Mouse (Mus musculus): ENCODE data around the gene Ptprk.

DNA sequence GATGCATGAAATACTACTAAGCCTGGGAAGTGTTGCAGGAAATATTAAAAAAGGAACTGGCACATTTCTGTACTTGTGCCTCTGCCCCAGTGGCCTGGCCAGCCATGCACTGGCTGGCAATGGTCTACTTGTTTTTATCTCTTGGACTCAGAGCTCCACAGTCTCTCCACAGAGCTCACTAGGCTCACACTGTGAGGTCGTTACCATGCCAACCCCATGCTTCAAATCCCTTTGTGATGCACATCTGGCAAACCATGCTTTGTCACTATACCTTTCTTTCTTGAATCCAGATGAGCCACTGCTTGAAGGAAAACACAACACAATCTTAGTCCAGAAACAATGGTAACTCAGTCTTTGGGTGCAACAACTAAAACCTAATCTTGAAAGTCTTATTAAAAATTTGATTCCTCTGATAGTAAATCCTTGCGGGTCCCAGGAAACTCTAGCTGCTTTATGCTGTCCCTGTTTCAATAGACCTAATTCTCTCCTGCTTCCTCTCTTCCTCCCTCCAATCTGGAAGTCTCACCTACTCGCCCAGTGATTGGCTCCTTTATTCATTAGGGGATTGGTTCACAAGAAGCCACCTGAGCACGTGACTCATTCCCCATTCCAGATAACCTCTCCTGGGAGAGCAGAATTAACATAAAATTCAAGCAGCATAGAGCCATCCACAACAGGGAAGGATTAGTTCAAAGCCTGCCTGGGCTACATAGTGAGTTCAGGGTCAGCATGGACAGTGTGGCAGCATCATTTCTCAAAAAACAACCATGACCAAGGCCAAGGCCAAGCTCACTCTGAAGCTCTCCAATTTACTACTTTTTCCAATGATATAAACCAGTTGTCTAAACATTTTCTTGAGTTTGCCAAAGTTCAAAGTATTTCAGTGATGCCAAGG, 157.9 kb downstream of the Ptprk start:
- TF ChIP-seq CTCF (conservative IDR thresholded peaks at IDR 0.05; ENCODE audit: low read length) (no peak), NANOG (IDR thresholded peaks at IDR 0.05; ENCODE audit: borderline replicate concordance, low read length) (no peak), POU5F1 (IDR thresholded peaks at IDR 0.05; ENCODE audit: borderline replicate concordance, low read length) (peak; percentile 96)

Data from E14TG2a.4 (cell line).